Mouse (Mus musculus) kidney, postnatal 10 days (tissue): Measurements from ENCODE around the gene Manbal.

Experiments used
- DNase-seq: peaks from one replicate; pipeline ENCODE4 v3.0.0; 2021; ENCODE audit warnings: mixed read lengths

The Manbal gene

GRCm38 (mm10) chr2:157437123-157437522 is 69.7 kb downstream of the Manbal start:
- DNase-seq: no peak

GRCm38 (mm10) chr2:157441363-157441762 is 74.0 kb downstream of the Manbal start:
- no peak for DNase-seq
